Mouse (Mus musculus) hindbrain, embryonic 13.5 days (tissue): Measurements from ENCODE around the gene Krtap31-2. TPM values are rescaled to one million over a fixed set of nuclear protein-coding genes. Genes with fewer than 3 reads are reported as not detected.

Experiments
- polyA plus RNA-seq: library from polyadenylated mRNA; unstranded; fragments of >200 nt; fragmentation: Nextera tagmentation; extraction: Ambion mirVana; gene quantifications from 2 replicates; pipeline ENCODE4 v1.2.1, GENCODE M21; 2015

Gene Krtap31-2
- polyA plus RNA-seq, 1 experiment from 2014 or later, result not detected

Other genes with a start within 250 kb of the Krtap31-2 start
- not detected in 2 replicates for gene Gm14190, start 245.6 kb upstream of the Krtap31-2 start, polyA plus RNA-seq
- gene Gm14180, start 202.0 kb upstream of the Krtap31-2 start, polyA plus RNA-seq, result not detected in 2 replicates
- gene Gm11595, start 163.4 kb upstream of the Krtap31-2 start, polyA plus RNA-seq, result not detected in 2 replicates
- not detected in 2 replicates for gene Krtap4-8, start 155.6 kb upstream of the Krtap31-2 start, polyA plus RNA-seq
- not detected in 2 replicates for gene Krtap4-9, start 151.1 kb upstream of the Krtap31-2 start, polyA plus RNA-seq
- not detected in 2 replicates for gene Gm11596, start 142.8 kb upstream of the Krtap31-2 start, polyA plus RNA-seq
- gene Gm11569, start 137.4 kb upstream of the Krtap31-2 start, polyA plus RNA-seq, result not detected in 2 replicates
- not detected in 2 replicates for gene Gm11554, start 131.8 kb upstream of the Krtap31-2 start, polyA plus RNA-seq
- gene Krtap4-13, start 126.4 kb upstream of the Krtap31-2 start, polyA plus RNA-seq, result not detected in 2 replicates
- not detected in 2 replicates for gene Gm11564, start 120.6 kb upstream of the Krtap31-2 start, polyA plus RNA-seq
- not detected in 2 replicates for gene 2300003K06Rik, start 98.2 kb upstream of the Krtap31-2 start, polyA plus RNA-seq
- gene Krtap4-16, start 84.7 kb upstream of the Krtap31-2 start, polyA plus RNA-seq, result not detected in 2 replicates
- not detected in 2 replicates for gene Gm11568, start 78.4 kb upstream of the Krtap31-2 start, polyA plus RNA-seq
- not detected in 2 replicates for gene Gm11559, start 71.8 kb upstream of the Krtap31-2 start, polyA plus RNA-seq
- not detected in 2 replicates for gene Krtap9-1, start 62.9 kb upstream of the Krtap31-2 start, polyA plus RNA-seq
- not detected in 2 replicates for gene Gm11567, start 57.1 kb upstream of the Krtap31-2 start, polyA plus RNA-seq
- not detected in 2 replicates for gene Krtap31-1, start 28.4 kb upstream of the Krtap31-2 start, polyA plus RNA-seq
- gene Gm11565, start 21.5 kb upstream of the Krtap31-2 start, polyA plus RNA-seq, result not detected in 2 replicates
- gene Krtap9-5, start 12.2 kb downstream of the Krtap31-2 start, polyA plus RNA-seq, result not detected in 2 replicates
- not detected in 2 replicates for gene Krtap29-1, start 42.8 kb downstream of the Krtap31-2 start, polyA plus RNA-seq
- gene Krtap16-1, start 50.3 kb downstream of the Krtap31-2 start, polyA plus RNA-seq, result 0.09 and 0.13 TPM in 2 replicates
- 0.45 TPM in 1 of 2 replicates, not detected in the other for gene Krtap17-1, start 57.7 kb downstream of the Krtap31-2 start, polyA plus RNA-seq
- gene Krt33a, start 79.9 kb downstream of the Krtap31-2 start, polyA plus RNA-seq, result not detected in 2 replicates
- gene Krt33b, start 93.6 kb downstream of the Krtap31-2 start, polyA plus RNA-seq, result not detected in 2 replicates
- not detected in 2 replicates for gene Krt34, start 105.3 kb downstream of the Krtap31-2 start, polyA plus RNA-seq
- not detected in 2 replicates for gene Krt31, start 114.3 kb downstream of the Krtap31-2 start, polyA plus RNA-seq
- gene Krt32, start 151.9 kb downstream of the Krtap31-2 start, polyA plus RNA-seq, result not detected in 2 replicates
- gene Krt35, start 159.9 kb downstream of the Krtap31-2 start, polyA plus RNA-seq, result not detected in 2 replicates
- not detected in 2 replicates for gene Krt36, start 169.3 kb downstream of the Krtap31-2 start, polyA plus RNA-seq
- 0.57 TPM in 1 of 2 replicates, not detected in the other for gene Krt13, start 185.3 kb downstream of the Krtap31-2 start, polyA plus RNA-seq
- 0.22 and 1.2 TPM in 2 replicates for gene Krt15, start 199.6 kb downstream of the Krtap31-2 start, polyA plus RNA-seq
- gene Krt19, start 212.4 kb downstream of the Krtap31-2 start, polyA plus RNA-seq, result 1.00 and 1.2 TPM in 2 replicates